Mouse (Mus musculus): ENCODE measurements at regions not wholly inside any gene's neighbourhood (a gene's known extent, or its start where the extent isn't known, plus 50 kb on each side); places are given as distances from the start of the nearest gene placed in this dataset.

GRCm38 (mm10) chr12:105898580-105899293, 111.3 kb upstream of the Vrk1 start:
- no peak for DNase-seq (ENCODE audit: low read depth in 1 of 2, low spot score in 2 of 2)

GRCm38 (mm10) chr12:105899294-105899909, 110.6 kb upstream of the Vrk1 start:
- no peak for DNase-seq (ENCODE audit: low read depth in 1 of 2, low spot score in 2 of 2)

- DNase-seq (ENCODE audit: low read depth in 1 of 2, low spot score in 2 of 2), result no peak
These were observed 109.5 kb upstream of the Vrk1 start for GRCm38 (mm10) chr12:105900479-105900878.

- no peak for DNase-seq (ENCODE audit: low read depth in 1 of 2, low spot score in 2 of 2)
These were observed 107.0 kb upstream of the Vrk1 start for GRCm38 (mm10) chr12:105903072-105903471.

- DNase-seq (ENCODE audit: low read depth in 1 of 2, low spot score in 2 of 2), result peak in 1 of 2 experiments; percentile 33
These were observed 103.4 kb upstream of the Vrk1 start for GRCm38 (mm10) chr12:105906584-105906983.

GRCm38 (mm10) chr12:105907851-105908620, 102.0 kb upstream of the Vrk1 start:
- no peak for DNase-seq (ENCODE audit: low read depth in 1 of 2, low spot score in 2 of 2)

- DNase-seq (ENCODE audit: low read depth in 1 of 2, low spot score in 2 of 2), result no peak
These were observed 98.5 kb upstream of the Vrk1 start for GRCm38 (mm10) chr12:105911556-105911955.

- no peak for DNase-seq (ENCODE audit: low read depth in 1 of 2, low spot score in 2 of 2)
These were observed 92.6 kb upstream of the Vrk1 start for GRCm38 (mm10) chr12:105917388-105917963.

GRCm38 (mm10) chr12:105918775-105919174, 91.3 kb upstream of the Vrk1 start:
- no peak for DNase-seq (ENCODE audit: low read depth in 1 of 2, low spot score in 2 of 2)

GRCm38 (mm10) chr12:105927210-105927609, 82.8 kb upstream of the Vrk1 start:
- no peak for DNase-seq (ENCODE audit: low read depth in 1 of 2, low spot score in 2 of 2)

GRCm38 (mm10) chr12:105929456-105929921, 80.5 kb upstream of the Vrk1 start:
- DNase-seq (ENCODE audit: low read depth in 1 of 2, low spot score in 2 of 2), result no peak

GRCm38 (mm10) chr12:105935441-105935880, 74.6 kb upstream of the Vrk1 start:
- no peak for DNase-seq (ENCODE audit: low read depth in 1 of 2, low spot score in 2 of 2)

GRCm38 (mm10) chr12:105936812-105937530, 73.1 kb upstream of the Vrk1 start:
- peak; percentile 53 to 63 for DNase-seq (ENCODE audit: low read depth in 1 of 2, low spot score in 2 of 2)

- DNase-seq (ENCODE audit: low read depth in 1 of 2, low spot score in 2 of 2), result no peak
These were observed 67.6 kb upstream of the Vrk1 start for GRCm38 (mm10) chr12:105942136-105943076.

GRCm38 (mm10) chr12:105943077-105943433, 67.0 kb upstream of the Vrk1 start:
- DNase-seq (ENCODE audit: low read depth in 1 of 2, low spot score in 2 of 2), result no peak

GRCm38 (mm10) chr12:105947332-105947731, 62.7 kb upstream of the Vrk1 start:
- DNase-seq (ENCODE audit: low read depth in 1 of 2, low spot score in 2 of 2), result no peak

GRCm38 (mm10) chr12:105948322-105948721, 61.7 kb upstream of the Vrk1 start:
- no peak for DNase-seq (ENCODE audit: low read depth in 1 of 2, low spot score in 2 of 2)

- DNase-seq (ENCODE audit: low read depth in 1 of 2, low spot score in 2 of 2), result no peak
These were observed 54.2 kb upstream of the Vrk1 start for GRCm38 (mm10) chr12:105955764-105956290.

- no peak for DNase-seq (ENCODE audit: low read depth in 1 of 2, low spot score in 2 of 2)
These were observed 50.3 kb upstream of the Vrk1 start for GRCm38 (mm10) chr12:105959756-105960155.
